Mouse (Mus musculus): Measurements from ENCODE around the gene Btnl1.

DNA sequence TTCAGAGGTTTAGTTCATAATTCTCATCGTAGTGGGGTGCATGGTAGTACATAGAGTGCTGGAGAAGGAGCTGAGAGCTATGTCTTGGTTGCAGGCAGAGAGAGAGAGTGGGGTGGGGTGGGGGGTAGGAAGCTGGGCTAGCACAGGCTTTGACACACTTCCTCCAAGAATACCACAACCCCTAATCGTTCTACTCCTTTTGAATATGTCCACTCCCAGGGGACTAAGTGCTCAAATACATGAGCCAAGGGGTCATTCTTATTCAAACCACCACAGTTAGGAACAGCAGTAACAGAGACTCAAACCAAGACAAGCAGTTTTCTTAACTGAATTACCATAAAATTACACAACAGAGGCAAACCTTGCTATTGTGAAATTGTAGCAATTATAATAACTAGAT, 9.7 kb downstream of the Btnl1 start:
- no peak for TF ChIP-seq CTCF (IDR thresholded peaks at IDR 0.05)
- no peak for TF ChIP-seq EP300 (IDR thresholded peaks at IDR 0.05)

Data from lung, postnatal 0 days (tissue).